Mouse (Mus musculus): ENCODE measurements around the gene Hist1h2bq.
"Not testable (repeated sequence)": the region's sequence is repeated elsewhere in the genome, so short reads cannot be mapped to it uniquely, and the experiment has no call there.

Hist1h2bq gene

DNA sequence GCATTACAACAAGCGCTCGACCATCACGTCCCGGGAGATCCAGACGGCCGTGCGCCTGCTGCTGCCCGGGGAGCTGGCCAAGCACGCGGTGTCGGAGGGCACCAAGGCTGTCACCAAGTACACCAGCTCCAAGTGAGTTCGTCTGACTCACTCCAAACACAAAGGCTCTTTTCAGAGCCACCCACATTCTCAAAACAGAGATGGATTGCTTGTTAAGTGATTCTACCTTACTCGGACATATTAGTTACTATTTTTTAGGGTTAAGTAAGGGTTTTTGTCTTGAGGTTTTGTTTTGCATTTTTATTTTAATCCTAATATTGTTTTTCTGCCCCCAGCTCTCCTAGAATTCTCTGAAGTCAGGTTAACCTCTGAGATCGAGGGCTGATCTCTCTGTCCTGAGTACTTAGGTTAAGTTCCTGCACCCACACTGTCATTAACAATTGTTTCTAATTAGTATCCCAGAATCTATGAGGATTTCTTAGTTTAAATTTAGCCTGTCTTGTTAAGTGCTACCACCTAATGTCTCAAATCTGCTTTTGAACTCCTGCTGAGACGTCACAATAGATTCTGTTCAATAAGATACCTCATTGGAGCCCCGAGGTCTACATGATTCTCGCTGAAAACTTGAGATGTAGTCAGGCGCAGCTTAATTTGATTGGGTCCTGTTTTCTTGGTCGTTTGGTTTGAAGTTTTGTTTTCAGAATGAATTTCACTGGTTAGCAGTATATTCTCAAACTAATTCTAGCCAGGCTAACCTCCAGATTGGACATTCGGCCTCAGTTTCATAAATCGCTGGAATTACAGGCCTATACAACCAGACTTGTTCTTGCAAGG lies 22.0 kb downstream of the Hist1h2bq start:
- DNase-seq (ENCODE audit: low spot score) = no peak

DNA sequence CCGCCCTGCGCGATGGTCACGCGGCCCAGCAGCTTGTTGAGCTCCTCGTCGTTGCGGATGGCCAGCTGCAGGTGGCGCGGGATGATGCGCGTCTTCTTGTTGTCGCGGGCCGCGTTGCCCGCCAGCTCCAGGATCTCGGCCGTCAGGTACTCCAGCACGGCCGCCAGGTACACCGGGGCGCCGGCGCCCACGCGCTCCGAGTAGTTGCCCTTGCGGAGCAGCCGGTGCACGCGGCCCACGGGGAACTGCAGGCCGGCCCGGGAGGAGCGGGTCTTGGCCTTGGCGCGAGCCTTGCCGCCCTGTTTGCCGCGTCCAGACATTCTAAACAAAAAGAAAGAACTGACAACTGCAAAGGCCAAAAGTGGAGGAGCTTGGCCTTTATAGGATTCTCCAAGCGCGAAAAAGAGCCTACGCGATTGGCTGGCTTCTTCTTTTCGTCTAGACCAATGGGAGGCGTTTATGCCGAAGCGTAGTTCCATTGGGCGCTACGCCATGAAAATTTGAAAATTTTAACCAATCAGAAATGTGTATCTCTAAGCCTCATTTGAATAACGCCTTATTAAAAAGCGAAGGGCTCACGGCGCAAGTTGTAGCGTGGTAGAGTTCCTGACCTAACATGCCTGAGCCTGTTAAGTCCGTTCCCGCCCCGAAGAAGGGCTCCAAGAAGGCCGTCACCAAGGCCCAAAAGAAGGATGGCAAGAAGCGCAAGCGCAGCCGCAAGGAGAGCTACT lies 22.9 kb downstream of the Hist1h2bq start, which contains the start of the genes Hist1h2an and Hist1h2bp:
Hist1h2an (minus strand) TSS at position 320 of the 731 bp plus-strand sequence.
Hist1h2bp (plus strand) TSS at position 563 of the 731 bp plus-strand sequence.
- peak; percentile 91 for DNase-seq (ENCODE audit: low spot score)

DNA sequence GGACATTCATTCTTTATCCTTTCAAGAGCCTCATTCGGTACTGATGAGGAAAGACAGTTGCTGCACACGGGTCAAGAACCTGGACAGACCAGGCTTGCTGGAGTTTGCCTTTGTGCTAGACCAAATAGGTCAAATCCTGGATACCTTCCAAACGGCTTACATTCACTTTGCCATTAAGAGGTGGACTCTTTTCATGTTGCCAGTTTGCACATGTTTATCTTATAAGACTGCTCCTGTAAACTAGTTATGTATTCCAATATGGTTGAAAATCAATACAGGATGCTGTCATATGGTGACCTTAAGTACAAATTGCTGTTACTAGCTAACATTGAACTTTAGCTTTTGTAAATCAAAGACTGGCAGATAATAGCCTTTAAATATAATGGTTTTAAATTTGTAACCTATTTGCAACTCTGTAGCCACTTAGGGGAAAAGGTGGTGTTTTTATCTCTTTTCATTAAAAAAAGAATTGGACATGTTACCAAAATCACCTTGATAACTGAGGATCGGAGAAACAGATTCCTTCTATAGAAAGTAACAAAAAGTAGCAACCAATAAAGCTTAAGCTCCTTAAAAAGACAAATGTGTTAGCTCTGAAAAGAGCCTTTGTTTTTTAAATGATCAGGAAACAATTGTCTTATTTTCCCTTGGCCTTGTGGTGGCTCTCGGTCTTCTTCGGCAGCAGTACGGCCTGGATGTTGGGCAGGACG lies 23.7 kb downstream of the Hist1h2bq start:
- no peak for DNase-seq (ENCODE audit: low spot score)

DNA sequence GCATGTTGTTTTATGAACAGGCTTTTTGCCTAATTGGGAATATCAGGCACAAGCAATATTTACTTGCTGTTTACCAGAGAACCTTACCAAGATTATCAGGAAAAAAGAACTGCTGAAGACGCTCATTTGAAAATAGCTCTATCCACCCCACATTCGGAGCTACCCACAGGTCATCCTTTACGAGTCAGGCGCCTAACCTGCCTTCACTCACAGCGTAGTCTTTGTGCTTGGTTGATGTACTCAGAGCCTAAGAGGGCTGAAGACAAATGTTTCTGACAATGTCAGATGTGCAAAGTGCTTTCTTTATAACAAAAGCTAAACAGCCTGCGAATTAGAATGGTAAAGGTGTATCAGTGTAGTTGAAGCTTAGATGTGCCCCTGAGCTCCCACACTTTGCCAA lies 25.7 kb downstream of the Hist1h2bq start:
- no peak for DNase-seq (ENCODE audit: low spot score)

DNA sequence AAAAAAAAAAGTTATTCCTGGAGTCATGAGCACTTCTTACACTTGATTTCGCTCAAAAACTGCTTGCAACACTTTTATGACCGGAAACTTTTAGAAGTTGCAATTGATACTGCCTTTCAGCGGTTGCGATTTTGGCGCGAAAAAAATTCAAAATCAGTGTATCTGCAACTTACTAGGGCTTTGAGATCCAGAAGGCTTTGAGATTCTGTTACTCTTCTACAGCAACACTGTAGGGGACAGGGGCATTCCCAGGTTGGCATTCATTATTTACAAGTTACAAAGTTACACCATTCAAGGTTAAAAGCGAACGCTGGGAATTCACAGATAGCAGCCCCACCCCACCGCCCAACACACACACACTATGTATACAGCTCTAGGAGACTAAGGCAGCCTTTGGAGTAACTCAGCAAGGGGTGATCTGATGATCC lies 26.2 kb downstream of the Hist1h2bq start:
- no peak for DNase-seq (ENCODE audit: low spot score)

DNA sequence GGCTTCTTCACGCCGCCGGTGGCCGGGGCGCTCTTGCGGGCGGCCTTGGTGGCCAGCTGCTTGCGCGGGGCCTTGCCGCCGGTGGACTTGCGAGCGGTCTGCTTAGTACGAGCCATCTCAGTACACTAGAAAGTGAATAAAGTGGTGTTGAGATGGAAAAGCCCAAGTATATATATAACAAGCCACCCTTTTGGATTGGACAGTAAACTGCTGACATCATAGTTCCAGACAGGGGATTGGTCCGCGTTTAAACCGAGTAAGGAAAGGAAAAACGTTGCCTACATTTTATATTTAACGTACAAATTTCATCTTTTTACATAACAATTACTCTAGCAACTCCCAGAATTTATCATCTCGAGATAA lies 26.8 kb downstream of the Hist1h2bq start, which contains the start of gene Hist1h3i:
Hist1h3i (minus strand) TSS at position 116 of the 363 bp plus-strand sequence.
- peak; percentile 47 for DNase-seq (ENCODE audit: low spot score)

DNA sequence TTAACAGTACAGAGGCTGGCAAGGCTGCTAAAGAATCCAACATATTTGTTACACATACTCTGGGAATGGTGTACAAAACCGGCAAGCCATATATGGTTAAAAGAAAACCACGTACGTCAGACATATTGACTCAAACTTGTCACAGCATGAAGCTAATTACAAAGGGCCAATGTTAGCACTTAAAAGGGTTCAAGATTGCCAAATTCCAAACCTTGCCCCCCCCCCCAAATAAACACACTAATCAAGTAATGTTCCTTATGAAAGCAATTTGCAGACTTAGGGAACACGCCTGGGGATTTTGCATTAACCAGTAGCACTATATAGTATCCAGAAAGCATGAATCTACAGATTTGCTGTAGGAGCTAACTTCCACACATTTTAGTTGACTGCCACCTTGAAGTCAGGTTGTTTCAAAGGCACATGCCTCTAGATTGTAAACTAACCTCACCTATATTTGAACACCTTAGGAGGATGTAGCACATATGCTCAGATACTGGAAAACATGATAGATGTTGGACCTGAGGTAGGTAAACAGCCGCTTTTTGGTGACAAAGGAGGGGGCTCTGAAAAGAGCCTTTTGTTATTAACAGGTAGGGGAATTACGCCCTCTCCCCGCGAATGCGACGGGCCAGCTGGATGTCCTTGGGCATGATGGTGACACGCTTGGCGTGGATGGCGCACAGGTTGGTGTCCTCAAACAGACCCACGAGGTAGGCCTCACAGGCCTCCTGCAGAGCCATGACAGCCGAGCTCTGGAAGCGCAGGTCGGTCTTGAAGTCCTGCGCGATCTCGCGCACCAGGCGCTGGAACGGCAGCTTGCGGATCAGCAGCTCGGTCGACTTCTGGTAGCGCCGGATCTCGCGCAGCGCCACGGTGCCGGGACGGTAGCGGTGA lies 27.4 kb downstream of the Hist1h2bq start:
- not testable (repeated sequence) for DNase-seq (ENCODE audit: low spot score)

DNA sequence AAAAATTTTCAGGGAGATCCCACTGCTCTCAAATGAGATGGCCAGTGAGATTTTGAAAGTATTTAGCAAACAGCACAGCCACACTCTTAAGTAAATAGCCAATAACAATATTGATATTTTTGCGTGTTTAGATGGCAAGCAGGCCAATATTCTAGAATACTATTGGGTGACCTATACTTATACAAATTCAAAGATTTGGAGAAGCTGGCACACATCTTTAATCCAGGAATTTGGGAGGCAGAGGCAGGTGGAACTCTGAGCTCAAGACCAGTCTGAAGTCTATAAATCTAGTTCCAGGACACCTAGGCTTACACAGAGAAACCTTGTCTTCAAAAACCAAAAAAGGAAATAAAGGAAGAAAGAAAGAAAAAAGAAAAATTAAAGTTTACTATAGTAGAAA lies 28.4 kb downstream of the Hist1h2bq start:
- no peak for DNase-seq (ENCODE audit: low spot score)

DNA sequence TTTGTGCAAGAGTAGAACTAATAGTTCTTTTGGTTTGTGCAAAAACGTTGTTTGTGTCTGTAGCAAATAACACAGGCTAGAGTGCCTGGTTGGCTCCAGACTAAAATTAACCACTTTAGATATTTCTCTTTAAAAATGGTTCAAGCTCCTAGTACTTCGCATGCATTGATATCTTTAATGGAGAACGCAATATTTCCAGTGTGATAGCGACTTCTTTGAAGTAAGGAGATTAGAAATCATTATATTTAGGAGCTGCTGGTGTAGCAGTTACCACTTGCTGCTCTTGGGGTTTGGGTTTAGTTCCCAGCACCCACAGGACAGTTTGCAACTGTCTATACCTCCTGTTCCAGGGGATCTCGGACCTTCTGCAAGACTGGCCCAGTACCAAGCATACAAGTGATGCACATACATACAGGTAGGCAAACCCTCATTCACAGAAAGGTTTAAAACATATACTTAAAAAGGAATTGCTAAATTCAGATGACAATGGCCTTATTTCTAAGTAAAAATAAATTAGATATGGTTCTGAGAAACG lies 28.9 kb downstream of the Hist1h2bq start:
- no peak for DNase-seq (ENCODE audit: low spot score)

DNA sequence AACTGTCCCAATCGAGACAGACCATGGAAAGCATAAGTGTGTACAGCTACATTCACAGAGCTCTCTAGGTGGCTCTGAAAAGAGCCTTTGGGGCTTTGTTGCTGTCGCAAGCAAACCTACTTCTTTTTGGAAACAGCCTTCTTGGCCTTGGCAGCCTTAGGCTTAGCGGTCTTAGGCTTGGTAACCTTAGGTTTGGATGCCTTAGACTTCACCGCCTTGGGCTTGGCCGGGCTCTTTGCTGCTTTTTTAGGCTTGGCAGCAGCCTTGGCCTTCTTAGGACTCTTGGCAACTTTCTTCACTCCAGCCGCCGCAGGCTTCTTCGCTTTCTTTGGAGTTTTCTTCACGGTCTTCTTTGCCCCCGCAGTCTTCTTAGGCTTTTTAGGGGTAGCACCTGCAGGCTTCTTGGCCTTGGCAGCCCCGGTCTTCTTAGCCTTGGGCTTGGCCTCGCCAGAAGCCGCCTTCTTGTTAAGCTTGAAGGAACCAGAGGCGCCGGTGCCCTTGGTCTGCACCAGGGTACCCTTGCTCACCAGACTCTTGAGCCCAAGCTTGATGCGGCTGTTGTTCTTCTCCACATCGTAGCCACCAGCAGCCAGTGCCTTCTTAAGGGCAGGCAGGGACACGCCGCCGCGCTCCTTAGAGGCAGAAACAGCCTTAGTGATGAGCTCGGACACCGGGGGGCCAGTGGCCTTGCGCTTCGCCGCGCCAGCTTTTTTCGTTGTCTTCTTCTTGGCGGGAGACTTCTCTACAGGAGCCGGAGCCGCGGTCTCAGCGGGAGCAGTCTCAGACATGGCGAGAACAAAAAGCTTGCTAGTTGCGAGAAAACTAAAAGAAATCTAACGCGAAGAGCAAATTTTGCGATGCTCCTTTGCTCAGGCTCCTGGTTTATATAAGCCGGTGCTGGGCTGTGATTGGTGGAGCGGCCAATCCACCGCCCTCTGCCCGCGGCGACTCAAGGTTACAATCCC lies 29.9 kb downstream of the Hist1h2bq start, which contains the start of gene Hist1h1b:
Hist1h1b (minus strand) TSS at position 859 of the 965 bp plus-strand sequence.
- peak; percentile 51 for DNase-seq (ENCODE audit: low spot score)

DNA sequence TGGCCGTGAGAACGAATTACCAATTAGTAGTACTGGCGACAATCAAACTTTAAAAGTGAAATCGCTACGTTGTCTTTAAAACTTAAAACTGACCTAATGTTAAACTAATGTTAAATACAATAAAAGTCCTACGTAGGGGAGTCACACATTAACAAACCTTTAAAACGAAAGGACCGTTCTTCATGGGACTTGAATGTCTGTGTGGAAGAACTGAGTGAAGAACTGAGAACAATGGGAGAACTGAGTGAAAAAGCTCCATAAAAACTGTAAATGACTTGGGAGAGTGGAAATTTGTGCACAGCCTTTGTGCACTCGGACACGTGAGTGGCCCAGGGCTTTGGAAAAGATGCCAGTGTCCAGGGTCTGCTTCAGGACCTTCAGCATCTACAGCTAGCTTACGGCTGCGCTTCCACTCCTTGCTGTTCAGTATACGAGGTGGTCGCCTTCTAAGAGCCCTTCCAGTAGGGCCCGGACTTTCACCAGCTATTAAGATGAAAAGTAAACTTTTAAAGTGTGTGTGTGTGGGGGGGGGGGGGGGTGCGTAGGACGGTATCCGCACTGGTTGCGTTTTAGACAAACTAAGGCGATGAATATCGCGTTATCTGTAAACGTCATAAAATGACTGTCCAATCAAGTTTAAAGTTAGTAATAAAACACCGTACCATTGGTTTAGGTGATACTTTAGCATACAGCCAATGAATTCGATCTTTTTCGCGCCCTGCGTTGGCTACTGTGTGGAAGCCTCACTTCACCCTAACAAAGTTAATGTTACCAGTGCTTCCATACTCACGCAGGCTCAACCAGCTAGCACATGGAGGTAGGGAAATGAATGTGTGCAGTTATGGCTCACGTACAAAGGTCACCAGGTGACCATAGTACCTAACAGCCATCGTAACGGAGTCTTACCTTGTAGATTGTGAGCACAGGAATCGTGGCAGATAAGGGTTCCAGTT lies 30.9 kb downstream of the Hist1h2bq start:
- DNase-seq (ENCODE audit: low spot score) = peak; percentile 43
